Mouse (Mus musculus) gastrocnemius, adult 2 months (tissue): ENCODE measurements around the gene Cyp2c29. TPM values are rescaled to one million over a fixed set of nuclear protein-coding genes. Genes with fewer than 3 reads are reported as not detected.
"Not testable (repeated sequence)": the region's sequence is repeated elsewhere in the genome, so short reads cannot be mapped to it uniquely, and the experiment has no call there.

Experiments used
- DNase-seq: peaks from one replicate; pipeline ENCODE4 v3.0.0; 2022
- H3K27ac ChIP-seq: fragments of 200-600 bp; 2 replicates; pipeline ENCODE4 v1.8.1; 2022; ENCODE audit warnings: mild to moderate bottlenecking
- H3K4me3 ChIP-seq: fragments of 200-600 bp; 2 replicates; pipeline ENCODE4 v1.8.1; 2022; ENCODE audit warnings: mild to moderate bottlenecking, moderate library complexity
- CTCF ChIP-seq: fragments of 200-600 bp; IDR thresholded peaks from 2 replicates; pipeline ENCODE4 v1.8.1; 2022; ENCODE audit warnings: antibody characterized with exemption, mild to moderate bottlenecking, moderate library complexity
- intact Hi-C: fragments of 180-260 bp; cut with DNase I; formaldehyde crosslinking; loops from one replicate; pipeline ENCODE4 v1.15.1; 2025
- long read RNA-seq, 2 experiments: library from polyadenylated mRNA; stranded (forward); transcript quantifications; one replicate each; pipeline ENCODE4 v2.0.0; 2021
- total RNA-seq, 2 experiments: library from RNA; stranded (reverse); gene quantifications; 2 replicates each; pipeline ENCODE4 v1.2.3; 2021

Gene Cyp2c29
- not detected for total RNA-seq
- long read RNA-seq, experiment 1: 0 reads
- long read RNA-seq, experiment 2: 0 reads

DNA sequence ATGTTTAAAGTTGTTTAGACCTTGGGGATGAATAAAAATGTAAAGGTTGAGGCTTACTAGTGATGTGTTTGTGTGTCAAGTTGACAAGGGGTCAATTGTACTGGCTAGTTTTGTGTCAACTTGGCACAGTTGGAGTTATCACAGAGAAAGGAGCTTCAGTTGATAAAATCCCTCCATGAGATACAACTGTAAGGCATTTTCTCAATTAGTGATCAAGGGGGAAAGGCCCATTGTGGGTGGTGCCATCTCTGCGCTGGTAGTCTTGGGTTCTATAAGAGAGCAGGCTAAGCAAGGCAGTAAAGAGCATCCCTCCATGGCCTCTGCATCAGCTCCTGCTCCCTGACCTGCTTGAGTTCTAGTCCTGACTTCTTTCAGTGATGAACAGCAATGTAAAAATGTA is at the start of gene Cyp2c29:
Gene Cyp2c29, plus strand, starts transcription at position 301 of the 400 bp plus-strand sequence.
- H3K4me3 ChIP-seq, intact Hi-C loops, H3K27ac ChIP-seq, DNase-seq: not testable (repeated sequence)

DNA sequence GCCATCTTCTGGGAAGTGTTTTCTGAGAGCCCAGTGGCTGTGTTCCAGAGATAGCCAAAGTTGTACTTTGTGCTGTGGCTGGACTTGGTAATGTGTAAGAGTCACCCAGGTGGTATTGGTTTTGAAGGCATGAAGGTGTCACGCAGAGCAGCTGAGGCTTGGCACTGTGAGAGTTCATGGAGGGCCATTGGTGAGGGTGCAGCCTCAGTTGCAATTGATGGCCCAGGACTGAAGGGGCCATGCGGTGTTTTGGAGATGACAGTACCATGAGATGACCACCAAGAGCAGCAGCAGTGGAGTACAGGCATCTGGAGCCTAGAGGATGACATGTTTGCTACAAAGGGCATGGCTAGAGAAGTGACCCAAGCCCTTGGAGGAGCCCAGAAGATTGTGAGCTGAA is 2.2 kb upstream of the Cyp2c29 start:
- DNase-seq, H3K4me3 ChIP-seq, H3K27ac ChIP-seq, intact Hi-C loops: not testable (repeated sequence)

DNA sequence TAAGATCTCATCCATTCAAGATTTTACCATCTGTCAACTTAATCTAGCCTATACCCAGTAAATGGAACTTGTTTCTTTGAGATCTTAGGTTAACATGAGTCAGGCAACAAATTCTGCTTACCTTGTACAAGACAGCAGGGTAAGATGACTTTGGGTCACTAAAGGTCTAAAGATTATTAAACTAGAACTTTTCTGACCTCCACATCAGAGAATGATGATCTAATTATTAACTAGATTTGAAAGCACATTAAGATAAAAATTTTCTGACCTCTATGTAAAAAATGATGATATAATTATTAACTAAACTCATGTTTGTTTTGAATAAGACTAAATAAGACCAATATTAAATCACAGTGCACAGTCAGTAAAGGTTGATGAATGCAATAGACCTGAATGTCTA is 13.6 kb downstream of the Cyp2c29 start:
- no peak for TF ChIP-seq CTCF
- intact Hi-C loops: no loop called here
- H3K4me3 ChIP-seq: no peak overlapping the region
- H3K27ac ChIP-seq: no peak overlapping the region
- no peak for DNase-seq

DNA sequence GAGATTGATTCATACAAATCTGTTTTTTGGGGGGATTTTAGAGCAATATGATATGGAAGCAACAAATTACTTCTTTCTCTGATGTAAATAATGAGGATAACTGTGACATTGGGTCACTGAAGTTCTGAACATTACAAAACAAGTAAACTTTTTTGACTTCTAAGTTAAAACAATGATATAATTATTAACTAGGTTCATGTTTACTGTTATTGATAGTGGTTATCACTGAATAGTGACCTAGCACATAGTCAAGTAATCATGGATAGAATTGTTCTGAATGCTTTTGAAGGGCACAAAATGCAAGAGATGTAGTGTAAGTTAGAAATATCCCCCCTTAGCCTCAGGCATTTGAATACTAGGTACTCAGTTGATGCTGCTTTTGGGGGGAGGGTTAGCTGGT is 16.4 kb downstream of the Cyp2c29 start:
- H3K27ac ChIP-seq: no peak overlapping the region
- intact Hi-C loops: no loop called here
- H3K4me3 ChIP-seq: no peak overlapping the region
- no peak for DNase-seq
- TF ChIP-seq CTCF: no peak

DNA sequence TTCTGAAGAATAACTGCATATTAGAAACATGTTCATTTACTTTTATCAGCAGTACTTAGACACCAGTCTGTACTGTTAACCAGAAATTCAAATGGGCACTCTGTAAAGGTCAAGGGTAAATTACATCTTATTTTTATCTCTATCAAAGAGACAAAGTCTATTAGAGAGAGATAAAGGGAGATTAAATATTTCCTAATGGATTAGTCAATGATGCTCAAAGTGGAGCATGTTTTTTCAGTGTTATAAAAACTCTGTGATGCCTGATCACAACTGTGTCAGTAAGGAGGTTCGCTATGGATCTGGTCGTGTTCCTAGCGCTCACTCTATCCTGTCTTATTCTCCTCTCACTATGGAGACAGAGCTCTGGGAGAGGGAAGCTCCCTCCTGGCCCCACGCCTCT is 17.6 kb downstream of the Cyp2c29 start:
- intact Hi-C loops: no loop called here
- DNase-seq: no peak
- TF ChIP-seq CTCF: no peak
- Histone ChIP-seq H3K4me3 (no peak overlapping the region), H3K27ac (no peak overlapping the region)

DNA sequence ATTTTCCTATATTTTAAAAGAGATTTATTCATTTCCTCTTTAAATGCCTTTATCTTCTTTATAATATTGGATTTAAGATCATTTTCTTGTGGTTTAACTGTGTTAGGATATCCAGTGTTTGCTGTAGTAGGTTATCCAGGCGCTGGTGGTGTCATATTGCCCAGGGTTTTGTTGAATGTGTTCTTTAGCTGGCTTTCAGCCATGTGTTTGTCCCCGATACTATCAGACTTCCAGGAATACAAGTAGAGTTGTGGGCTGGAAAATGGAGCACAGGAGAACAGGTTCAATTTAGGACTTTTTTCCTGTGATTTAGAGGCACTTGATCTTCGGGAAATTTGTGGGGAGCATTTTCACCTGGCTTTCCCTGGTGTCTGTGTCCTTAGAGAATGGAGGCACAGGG is 19.8 kb downstream of the Cyp2c29 start:
- Histone ChIP-seq H3K4me3 (no peak overlapping the region), H3K27ac (no peak overlapping the region)
- TF ChIP-seq CTCF: no peak
- no peak for DNase-seq
- intact Hi-C loops: no loop called here

Other genes with a start within 250 kb of the Cyp2c29 start
- gene Cyp2c65, start 208.4 kb upstream of the Cyp2c29 start, total RNA-seq: not detected
- not detected for gene Cyp2c66, start 155.5 kb upstream of the Cyp2c29 start, total RNA-seq
- not detected for gene Cyp2c38, start 193.7 kb downstream of the Cyp2c29 start, total RNA-seq
- not detected for gene Cyp2c39, start 241.5 kb downstream of the Cyp2c29 start, total RNA-seq